Mouse (Mus musculus) thymus, postnatal 10 days (tissue): ENCODE data around the gene Gdnf.

Experiments
- DNase-seq, 2 experiments: peaks; one replicate each; pipeline ENCODE4 v3.0.0; 2021; ENCODE audit warnings: low spot score in 2 of 2

Gene Gdnf

DNA sequence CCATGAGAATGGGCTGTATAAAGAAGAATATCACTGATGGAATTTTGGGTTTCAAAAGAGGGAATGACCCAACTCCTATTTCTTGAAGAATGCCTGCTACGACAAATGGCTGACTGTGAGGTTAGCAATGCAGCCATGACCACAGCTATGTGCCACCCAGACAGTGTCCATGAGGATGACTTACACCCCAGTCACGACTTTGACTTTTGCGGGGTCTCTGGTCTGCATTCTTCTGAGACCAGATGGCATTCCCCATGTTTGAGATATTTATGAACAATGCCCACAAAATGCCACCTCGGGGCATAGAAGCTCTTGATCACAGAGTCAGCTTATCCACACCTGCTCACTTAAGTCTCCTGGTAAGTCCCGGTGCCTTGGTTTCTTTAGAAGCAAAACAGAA is 52.2 kb downstream of the Gdnf start:
- no peak for DNase-seq

DNA sequence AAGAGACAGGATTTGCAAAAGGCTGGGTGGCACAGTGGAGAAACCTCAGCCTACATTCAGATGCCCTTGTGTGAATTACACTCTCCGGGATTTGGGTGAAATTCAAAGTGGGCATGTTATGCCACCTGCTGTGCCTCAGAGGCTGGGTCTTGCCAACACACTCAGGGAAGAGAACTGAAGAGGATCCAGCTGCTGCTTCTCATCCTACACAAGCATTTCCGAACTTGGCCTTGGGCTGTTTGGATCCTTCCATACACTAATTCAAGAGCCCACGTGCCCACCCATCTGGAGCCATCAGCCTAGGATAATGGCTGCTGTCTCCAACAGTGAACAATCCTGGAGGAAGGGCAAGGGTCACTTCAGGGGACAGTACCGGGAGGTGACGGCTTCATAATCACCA is 52.7 kb downstream of the Gdnf start:
- no peak for DNase-seq

DNA sequence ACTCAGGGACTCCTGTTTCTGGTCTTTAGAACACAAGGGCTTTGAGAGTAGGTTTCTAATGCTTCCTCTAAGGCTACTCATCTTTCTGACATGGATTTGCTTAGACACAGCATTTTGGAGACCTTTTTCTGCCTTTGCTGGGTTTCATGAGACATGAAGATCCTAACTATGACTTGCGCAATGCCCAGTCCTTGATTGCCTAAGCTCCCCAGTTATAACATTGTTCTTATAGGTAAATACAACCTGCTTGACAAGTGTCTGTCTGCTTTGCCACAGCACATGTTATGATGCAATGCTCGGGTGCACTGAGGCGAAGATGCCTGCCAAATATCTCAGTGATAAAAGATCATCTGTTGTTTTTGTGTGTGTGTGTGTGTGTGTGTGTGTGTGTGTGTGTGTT is 54.7 kb downstream of the Gdnf start:
- no peak for DNase-seq

DNA sequence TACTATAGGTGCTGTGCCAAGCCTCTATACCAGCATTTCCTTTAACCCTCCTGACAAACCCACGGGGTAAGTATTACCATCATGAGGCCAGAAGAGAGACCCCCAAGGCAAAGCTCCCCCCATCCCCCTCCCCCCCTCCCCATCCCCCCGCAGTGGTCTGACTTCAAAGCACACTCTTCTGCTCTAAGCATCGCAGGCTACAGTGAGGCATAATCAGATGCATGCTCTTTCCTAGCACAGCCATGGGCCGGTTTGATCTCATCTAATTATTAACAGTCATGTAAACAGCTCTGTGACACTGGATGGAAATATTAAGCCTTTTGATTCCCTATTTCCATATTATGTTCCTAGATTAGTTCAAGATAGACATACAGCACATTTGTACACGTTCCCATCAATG is 61.8 kb downstream of the Gdnf start:
- DNase-seq, result no peak

DNA sequence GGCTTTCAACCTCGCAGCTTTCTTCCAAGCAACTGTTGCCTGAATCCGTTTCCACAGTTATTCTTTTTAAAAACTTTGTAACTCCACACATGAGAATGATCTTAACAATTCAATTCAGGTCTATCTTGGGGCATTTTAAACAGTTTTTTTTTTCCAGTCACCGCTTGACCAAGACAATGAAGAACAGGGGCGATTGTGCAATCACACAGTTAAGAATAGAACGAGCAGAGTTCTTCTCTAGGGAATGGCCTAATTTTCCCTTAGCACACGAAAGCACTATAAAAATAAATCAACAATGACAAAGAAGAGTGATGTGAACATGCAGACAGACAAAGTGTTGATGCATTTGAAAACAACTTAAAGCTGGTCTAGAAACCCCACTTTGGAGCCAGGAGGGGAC is 65.2 kb downstream of the Gdnf start:
- no peak for DNase-seq

DNA sequence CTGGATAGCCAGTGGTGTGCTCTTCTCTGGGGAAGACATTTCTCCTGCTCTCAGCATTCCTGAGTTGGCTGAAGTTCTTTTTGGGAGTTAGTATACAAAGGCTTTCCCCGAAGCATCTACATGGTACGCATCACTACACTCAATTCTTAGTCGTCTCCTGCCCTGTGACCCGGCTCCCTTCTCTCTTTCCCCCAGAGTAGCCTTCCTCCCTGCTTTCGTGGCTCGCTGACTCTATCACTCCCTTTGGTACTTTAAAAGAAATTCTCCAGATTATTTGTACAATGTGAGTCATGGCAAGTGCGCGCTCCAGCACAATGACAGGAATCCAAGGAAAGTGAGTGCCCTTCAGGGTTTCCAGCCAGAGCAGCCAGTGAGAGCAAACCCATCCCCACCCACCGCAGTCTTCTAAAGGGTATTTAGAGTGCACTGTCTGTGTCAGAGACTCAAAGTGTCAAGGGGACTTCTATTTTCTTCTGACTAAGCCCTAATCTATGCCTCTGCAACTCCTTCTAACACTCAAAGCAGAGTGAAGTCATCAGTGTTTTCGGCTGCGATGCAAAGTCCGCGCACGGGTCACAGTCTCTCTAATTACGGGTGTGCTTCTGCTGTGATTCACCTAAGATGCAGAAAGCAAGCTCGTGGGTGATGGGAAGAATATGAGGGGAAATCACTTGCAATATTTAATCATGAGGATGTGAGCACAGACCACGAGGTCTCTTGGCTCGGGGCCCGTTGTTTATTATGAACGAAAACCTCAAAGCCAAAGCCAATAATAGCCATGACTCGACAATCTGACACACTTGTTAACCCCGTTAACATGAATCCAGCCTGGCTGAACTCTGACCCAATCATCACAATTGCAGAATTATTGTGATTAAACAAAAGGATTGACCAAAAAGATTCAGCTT is 67.2 kb downstream of the Gdnf start:
- no peak for DNase-seq

DNA sequence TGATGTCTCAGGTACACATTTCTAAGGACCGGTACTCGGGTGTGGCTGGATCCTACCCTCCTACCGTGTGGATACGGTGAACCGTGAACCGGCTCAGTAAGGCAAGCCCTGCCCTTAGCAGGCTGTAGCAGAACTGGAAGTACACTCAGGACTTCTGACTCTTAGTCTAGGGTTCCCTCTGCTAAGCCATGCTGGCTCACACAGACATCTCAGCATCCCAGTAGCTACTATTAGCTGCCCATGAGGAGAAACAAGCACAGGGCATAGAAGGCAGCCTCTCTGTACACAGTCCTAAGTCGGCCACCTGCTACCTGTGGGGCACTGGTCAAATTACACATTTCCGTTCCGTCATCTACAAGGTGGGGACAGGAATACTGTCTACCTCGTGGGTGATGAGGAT is 68.2 kb downstream of the Gdnf start:
- DNase-seq, result no peak

DNA sequence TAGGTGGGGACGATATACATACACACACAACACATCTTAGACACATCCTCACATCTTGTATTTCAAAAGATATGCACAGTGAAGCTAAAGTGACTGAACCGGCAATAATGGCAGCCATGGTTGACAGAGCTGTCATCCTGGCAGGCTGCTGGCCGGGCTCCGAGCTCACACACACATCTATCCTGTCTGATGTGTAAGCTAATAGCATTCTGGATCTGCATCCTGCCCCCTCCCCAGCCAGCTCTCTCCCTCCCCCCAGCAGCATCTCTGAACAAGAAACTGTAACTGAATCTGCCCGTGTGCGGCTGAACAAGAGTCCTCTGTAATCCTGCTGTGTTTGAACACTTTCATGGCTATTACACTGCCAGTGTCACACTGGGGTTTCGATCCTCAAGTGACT is 69.3 kb downstream of the Gdnf start:
- no peak for DNase-seq

DNA sequence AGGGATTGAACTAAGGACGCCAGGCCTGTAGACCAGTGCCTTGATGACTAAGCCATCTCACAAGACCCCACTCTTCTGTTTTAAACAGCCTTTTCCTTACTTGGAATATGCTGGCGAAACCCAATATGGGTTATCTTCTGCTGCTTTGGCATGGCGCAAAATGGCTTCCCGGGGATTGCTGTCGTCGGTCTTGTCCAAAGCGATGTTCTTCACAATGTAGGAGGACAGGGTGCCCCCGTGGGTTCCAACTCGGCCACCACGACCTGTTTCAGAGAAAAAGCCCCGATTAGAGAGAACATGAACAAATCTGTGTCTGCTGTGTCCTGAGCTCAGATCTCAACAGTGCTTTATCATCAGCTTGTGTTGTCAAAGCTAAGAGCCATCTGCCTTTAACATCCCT is 73.5 kb downstream of the Gdnf start:
- no peak for DNase-seq

DNA sequence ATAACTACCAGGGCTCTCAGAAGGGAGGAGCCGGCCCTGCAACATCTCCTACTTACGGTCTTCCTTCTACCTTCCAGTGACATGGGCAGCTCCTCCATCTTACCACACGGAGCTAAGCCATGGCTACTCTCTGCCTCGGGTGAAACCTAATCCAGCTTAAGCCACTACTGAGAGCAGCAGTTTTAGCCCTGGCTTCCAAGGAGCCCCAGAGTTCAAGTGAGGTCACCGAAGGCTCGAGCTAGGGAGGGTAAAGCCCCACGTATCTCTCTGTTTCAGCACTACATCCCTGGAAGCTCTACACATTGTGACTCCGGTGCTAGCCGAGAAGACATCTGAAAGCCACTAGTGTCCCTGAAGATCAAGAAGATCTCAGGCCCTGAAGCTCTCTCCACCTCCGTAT is 74.5 kb downstream of the Gdnf start:
- no peak for DNase-seq

DNA sequence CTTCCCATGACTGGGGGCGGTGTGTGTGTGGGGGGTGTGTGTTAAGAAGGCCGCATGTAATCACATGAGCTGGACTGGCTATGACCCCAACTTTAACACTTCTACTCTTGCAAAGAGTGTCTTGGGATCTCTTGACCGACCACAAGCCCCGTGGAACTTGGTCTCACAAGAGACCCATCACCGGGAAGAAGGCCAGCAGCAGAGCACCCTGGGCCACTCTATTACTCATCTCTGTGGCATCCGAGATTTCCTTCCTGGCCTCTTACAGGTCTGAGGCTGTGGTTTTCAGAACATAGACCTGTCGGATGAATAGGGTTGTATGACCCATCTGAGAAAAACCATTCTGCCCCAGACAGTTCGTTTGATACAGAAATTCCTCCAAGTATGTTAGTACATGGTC is 75.9 kb downstream of the Gdnf start:
- no peak for DNase-seq
